Mouse (Mus musculus) layer of hippocampus, postnatal 14 days (tissue): Measurements from ENCODE around the gene Gpr137b. TPM values are rescaled to one million over a fixed set of nuclear protein-coding genes. Genes with fewer than 3 reads are reported as not detected.
A peak's percentile ranks its signal among the peaks of the same experiment; 100 is the strongest.
"Not testable (repeated sequence)": the region's sequence is repeated elsewhere in the genome, so short reads cannot be mapped to it uniquely, and the experiment has no call there.

Experiments
- DNase-seq, 2 experiments: peaks; one replicate each; pipeline ENCODE4 v3.0.0; 2021 to 2022; ENCODE audit warnings: low spot score in 2 of 2, mixed read lengths in 1 of 2
- total RNA-seq, 2 experiments: library from RNA; stranded (reverse); gene quantifications; 2 replicates each; pipeline ENCODE4 v1.2.3; 2021

The Gpr137b gene
- total RNA-seq, 2 experiments from 2014 or later, result 22.8 to 23.7 TPM

- DNase-seq, result not testable (repeated sequence)
Observed at GRCm38 (mm10) chr13:13371436-13371835, 22.4 kb downstream of the Gpr137b start.

- DNase-seq, result not testable (repeated sequence)
Observed at GRCm38 (mm10) chr13:13366371-13366770, 27.4 kb downstream of the Gpr137b start.

GRCm38 (mm10) chr13:13363536-13363935 lies 30.3 kb downstream of the Gpr137b start:
- not testable (repeated sequence) for DNase-seq

GRCm38 (mm10) chr13:13362261-13362660 lies 31.6 kb downstream of the Gpr137b start:
- DNase-seq, result not testable (repeated sequence)

GRCm38 (mm10) chr13:13360045-13360444 lies 33.8 kb downstream of the Gpr137b start:
- DNase-seq, result not testable (repeated sequence)

- not testable (repeated sequence) for DNase-seq
Observed at GRCm38 (mm10) chr13:13358602-13359001, 35.2 kb downstream of the Gpr137b start.

- DNase-seq, result not testable (repeated sequence)
Observed at GRCm38 (mm10) chr13:13358097-13358496, 35.7 kb downstream of the Gpr137b start.

GRCm38 (mm10) chr13:13352113-13352512 lies 41.7 kb downstream of the Gpr137b start:
- DNase-seq, result not testable (repeated sequence)

GRCm38 (mm10) chr13:13350681-13351080 lies 43.1 kb downstream of the Gpr137b start:
- not testable (repeated sequence) for DNase-seq

GRCm38 (mm10) chr13:13349288-13349687 lies 44.5 kb downstream of the Gpr137b start:
- DNase-seq, result peak in 1 of 2 experiments; percentile 24

GRCm38 (mm10) chr13:13347634-13348412 lies 46.0 kb downstream of the Gpr137b start:
- not testable (repeated sequence) for DNase-seq

- not testable (repeated sequence) for DNase-seq
Observed at GRCm38 (mm10) chr13:13337361-13337760, 56.5 kb downstream of the Gpr137b start.

- DNase-seq, result peak in 1 of 2 experiments; percentile 13
Observed at GRCm38 (mm10) chr13:13328876-13329275, 64.9 kb downstream of the Gpr137b start.

Other genes starting within 250 kb of the Gpr137b start
- gene Prl2c5, start 211.3 kb downstream of the Gpr137b start, total RNA-seq, result not detected
- gene Nid1, start 43.5 kb upstream of the Gpr137b start, total RNA-seq, result 10 to 100 TPM; 21.2 to 22.8 TPM
- gene Lyst, start 196.4 kb upstream of the Gpr137b start, total RNA-seq, result 10 to 100 TPM; 60.7 to 67.4 TPM